Mouse (Mus musculus) neural tube, embryonic 10.5 days (tissue): ENCODE data around the gene Duoxa1.
A peak's percentile ranks its signal among the peaks of the same experiment; 100 is the strongest.
"Not testable (repeated sequence)": the region's sequence is repeated elsewhere in the genome, so short reads cannot be mapped to it uniquely, and the experiment has no call there.

Experiments
- DNase-seq: peaks from one replicate; pipeline ENCODE4 v3.0.0-alpha.2; 2017; ENCODE audit warnings: low spot score; ENCODE audit errors: extremely low spot score

Duoxa1 gene

GRCm38 (mm10) chr2:122313536-122313935, at the start of gene Duoxa1:
Gene Duoxa1 (minus strand): TSS chr2:122313730.
- peak; percentile 33 for DNase-seq

GRCm38 (mm10) chr2:122362622-122363523, 49.3 kb upstream of the Duoxa1 start:
- DNase-seq, result no peak

- DNase-seq, result no peak
Observed at GRCm38 (mm10) chr2:122361868-122362621, 48.5 kb upstream of the Duoxa1 start.

GRCm38 (mm10) chr2:122361181-122361580, 47.7 kb upstream of the Duoxa1 start:
- no peak for DNase-seq

GRCm38 (mm10) chr2:122360310-122360709, 46.8 kb upstream of the Duoxa1 start:
- no peak for DNase-seq

GRCm38 (mm10) chr2:122356187-122356586, 42.7 kb upstream of the Duoxa1 start:
- DNase-seq, result no peak

- DNase-seq, result no peak
Observed at GRCm38 (mm10) chr2:122355389-122355788, 41.9 kb upstream of the Duoxa1 start.

- no peak for DNase-seq
Observed at GRCm38 (mm10) chr2:122354191-122354929, 40.8 kb upstream of the Duoxa1 start.

- DNase-seq, result no peak
Observed at GRCm38 (mm10) chr2:122353765-122354164, 40.2 kb upstream of the Duoxa1 start.

- DNase-seq, result no peak
Observed at GRCm38 (mm10) chr2:122352992-122353391, 39.5 kb upstream of the Duoxa1 start.

- DNase-seq, result no peak
Observed at GRCm38 (mm10) chr2:122351931-122352329, 38.4 kb upstream of the Duoxa1 start.

- DNase-seq, result no peak
Observed at GRCm38 (mm10) chr2:122351156-122351930, 37.8 kb upstream of the Duoxa1 start.

GRCm38 (mm10) chr2:122349136-122349785, 35.7 kb upstream of the Duoxa1 start:
- no peak for DNase-seq

GRCm38 (mm10) chr2:122348531-122349131, 35.1 kb upstream of the Duoxa1 start:
- peak; percentile 90 for DNase-seq

- no peak for DNase-seq
Observed at GRCm38 (mm10) chr2:122347257-122347656, 33.7 kb upstream of the Duoxa1 start.

GRCm38 (mm10) chr2:122346164-122346563, 32.6 kb upstream of the Duoxa1 start:
- not testable (repeated sequence) for DNase-seq

- DNase-seq, result no peak
Observed at GRCm38 (mm10) chr2:122345106-122345893, 31.8 kb upstream of the Duoxa1 start.

- no peak for DNase-seq
Observed at GRCm38 (mm10) chr2:122337291-122337690, 23.8 kb upstream of the Duoxa1 start.

GRCm38 (mm10) chr2:122334170-122334569, 20.6 kb upstream of the Duoxa1 start:
- DNase-seq, result no peak
